Mouse (Mus musculus) bone marrow, adult 2 months (tissue): ENCODE measurements around the gene Adgrd1.

ENCODE experiments used
- CTCF ChIP-seq: fragments of 200-500 bp; IDR thresholded peaks from 2 replicates; pipeline ENCODE4 v1.5.1; 2011; ENCODE audit warnings: low read length, control low read depth; ENCODE audit not compliant: control insufficient read depth, insufficient read depth
- POLR2A ChIP-seq: fragments of 200-500 bp; IDR thresholded peaks from 2 replicates; pipeline ENCODE4 v1.6.1; 2011; ENCODE audit warnings: low read depth, mild to moderate bottlenecking, control low read depth, low read length, borderline replicate concordance; ENCODE audit not compliant: control insufficient read depth

GRCm38 (mm10) chr5:129208279-129208678 lies 111.7 kb downstream of the Adgrd1 start:
- no peak for TF ChIP-seq POLR2A
- TF ChIP-seq CTCF = no peak
